In the genomic region with DNA sequence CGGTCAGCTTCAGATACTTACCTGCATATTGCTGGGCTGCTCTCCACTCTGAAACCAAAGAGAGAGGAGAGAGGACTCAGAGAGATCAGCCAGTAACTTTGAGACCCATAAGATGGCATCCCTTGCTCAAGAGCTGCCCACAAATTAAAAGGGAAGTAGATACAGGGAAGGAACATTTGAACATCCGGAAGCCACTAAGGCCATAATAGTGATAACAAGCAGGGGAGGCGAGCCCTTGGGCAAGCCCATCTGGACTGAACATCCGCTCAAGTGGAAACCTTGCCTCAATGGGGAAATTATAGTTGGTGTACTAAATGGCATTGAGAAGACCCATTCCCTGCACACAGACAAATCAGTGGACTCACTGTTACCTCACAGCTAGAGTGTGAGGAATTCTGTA, we compare ENCODE assay signal across 40 mouse cellular contexts. TPM values are rescaled to one million over a fixed set of nuclear protein-coding genes. Genes with fewer than 3 reads are reported as not detected.
DNase-seq lines count a peak whose midpoint lies in the region; ATAC-seq lines count a peak whose summit lies in the region.
"Had no signal": no experiment of that assay in that cellular context is flagged by ENCODE, and none has a peak within 500 bp of the region (broad histone marks: within the 10 kb centered on the region; RNA-seq: fewer than 3 reads in every experiment).

No protein-coding gene starts in this region.

- H3K4me2 ChIP-seq in kidney, embryonic 16.5 days (replicated peaks; ENCODE audit: low read depth, low read length) = no peak overlapping the region
- H3K4me2 ChIP-seq in forebrain, embryonic 15.5 days (replicated peaks) = no peak overlapping the region
- H3K4me2 ChIP-seq: heart, embryonic 13.5 days; hindbrain, embryonic 15.5 days; kidney, embryonic 15.5 days; limb, embryonic 13.5 days; liver, embryonic 12.5 days had no signal

- H3K27ac ChIP-seq in kidney, embryonic 16.5 days (ENCODE audit: low read length) = no peak overlapping the region
- no peak overlapping the region for H3K27ac ChIP-seq in forebrain, embryonic 15.5 days (replicated peaks)
- H3K27ac ChIP-seq: heart, adult 2 months; heart, embryonic 13.5 days; hindbrain, embryonic 10.5 days; hindbrain, embryonic 15.5 days; kidney, embryonic 15.5 days; limb, embryonic 13.5 days; liver, embryonic 12.5 days had no signal

- 97% methylated on average over 4 of the region's 4 CpGs for WGBS in kidney, embryonic 16.5 days
- 93% methylated on average over 4 of the region's 4 CpGs for WGBS in forebrain, embryonic 15.5 days

- peak overlapping the region; percentile 64 for H3K4me3 ChIP-seq in megakaryocyte, embryonic 14.5 days (replicated peaks)
- H3K4me3 ChIP-seq in kidney, embryonic 16.5 days (ENCODE audit: low read length) = no peak overlapping the region
- H3K4me3 ChIP-seq in forebrain, embryonic 15.5 days = no peak overlapping the region
- H3K4me3 ChIP-seq: erythroblast, embryonic 14.5 days; heart, adult 2 months; heart, embryonic 13.5 days; hindbrain, embryonic 10.5 days; hindbrain, embryonic 15.5 days; kidney, embryonic 15.5 days; limb, embryonic 13.5 days; liver, embryonic 12.5 days had no signal

- H3K36me3 ChIP-seq in megakaryocyte, embryonic 14.5 days (replicated peaks; ENCODE audit: low read length) = peaks cover 49% of the 10 kb centered on the region
- no peaks in the 10 kb centered on the region for H3K36me3 ChIP-seq in kidney, embryonic 16.5 days (ENCODE audit: insufficient read depth, low read length)
- no peaks in the 10 kb centered on the region for H3K36me3 ChIP-seq in forebrain, embryonic 15.5 days
- H3K36me3 ChIP-seq: heart, embryonic 13.5 days; hindbrain, embryonic 10.5 days; hindbrain, embryonic 15.5 days; kidney, embryonic 15.5 days; limb, embryonic 13.5 days; liver, embryonic 12.5 days had no signal

- H3K9ac ChIP-seq in kidney, embryonic 16.5 days (replicated peaks; ENCODE audit: low read length) = no peak overlapping the region
- no peak overlapping the region for H3K9ac ChIP-seq in forebrain, embryonic 15.5 days (replicated peaks)
- H3K9ac ChIP-seq: forebrain, postnatal 0 days; heart, embryonic 13.5 days; hindbrain, embryonic 15.5 days; kidney, embryonic 15.5 days; limb, embryonic 13.5 days; liver, embryonic 12.5 days had no signal

- ATAC-seq in kidney, embryonic 16.5 days (ENCODE audit: low FRiP score, low TSS enrichment) = no peak
- no peak for ATAC-seq in forebrain, embryonic 15.5 days (replicated peaks)
- ATAC-seq: activated CD4-positive, CD25-positive, alpha-beta regulatory T cell, adult 4 months; CD4-positive, CD25-positive, alpha-beta regulatory T cell, adult 4 months; forebrain, postnatal 0 days; inflammation-experienced regulatory T-cells, adult 6 months; liver, embryonic 12.5 days; lung, postnatal 0 days had no signal

- H3K27me3 ChIP-seq in megakaryocyte, embryonic 14.5 days (replicated peaks) = no peaks in the 10 kb centered on the region
- peaks cover 10% of the 10 kb centered on the region; the same call in 1 of the 2 replicates for H3K27me3 ChIP-seq in kidney, embryonic 16.5 days (ENCODE audit: insufficient read depth, low read length)
- H3K27me3 ChIP-seq in forebrain, embryonic 15.5 days = peaks cover 10% of the 10 kb centered on the region

- H3K4me1 ChIP-seq in megakaryocyte, embryonic 14.5 days = peaks cover 69% of the 10 kb centered on the region
- peaks cover 5% of the 10 kb centered on the region; the same call in 1 of the 2 replicates for H3K4me1 ChIP-seq in kidney, embryonic 16.5 days (ENCODE audit: insufficient read depth, low read length)
- H3K4me1 ChIP-seq in forebrain, embryonic 15.5 days = peaks cover 8% of the 10 kb centered on the region; the same call in 1 of the 2 replicates

- peaks cover 38% of the 10 kb centered on the region for H3K9me3 ChIP-seq in megakaryocyte, embryonic 14.5 days
- H3K9me3 ChIP-seq in kidney, embryonic 16.5 days (ENCODE audit: low read length) = peaks cover 4% of the 10 kb centered on the region; the same call in 1 of the 2 replicates
- no peaks in the 10 kb centered on the region for H3K9me3 ChIP-seq in forebrain, embryonic 15.5 days
- H3K9me3 ChIP-seq: hindbrain, embryonic 15.5 days had no signal

- peak; percentile 5 for DNase-seq in lung, postnatal 25 days (ENCODE audit: low spot score)
- DNase-seq in lung, postnatal 4 days = no peak
- peak; percentile 37 for DNase-seq in c-Kit-positive CD71-negative TER-119-negative erythroid progenitor cells, embryonic 14.5 days (ENCODE audit: low read depth)
- no peak for DNase-seq in adrenal gland, adult 18-20 months (ENCODE audit: low spot score in 2 of 2)
- DNase-seq: adrenal gland, postnatal 10 days; cerebellum, adult 18-20 months; cerebellum, postnatal 10 days; forebrain, postnatal 0 days; gastrocnemius, postnatal 14 days; heart, adult 2 months; heart, postnatal 10 days; kidney, adult 11 months; kidney, postnatal 36 days; lung, adult 18-20 months; midbrain, embryonic 14.5 days; right cerebral cortex, adult 18-20 months had no signal

RNA-seq across cellular contexts. Expression of a gene that starts 16.4 kb away (rescaled TPM):
- polyA plus RNA-seq in megakaryocyte, embryonic 14.5 days (2012; ENCODE audit: insufficient read depth, low replicate concordance) = 7.0 and 7.1 TPM in 2 replicates
- polyA plus RNA-seq in kidney, embryonic 16.5 days (2015; fragmentation: Nextera tagmentation; extraction: Ambion mirVana) = 4.4 and 4.6 TPM in 2 replicates
- 0.09 TPM in 1 of 2 replicates, not detected in the other for polyA plus RNA-seq in forebrain, embryonic 15.5 days (2015; fragmentation: Nextera tagmentation; extraction: Ambion mirVana)
- 10 to 100 TPM; 26.2 to 32.8 TPM for total RNA-seq in adrenal gland, adult 18-20 months (2021)
- total RNA-seq: layer of hippocampus, adult 8-10 months; layer of hippocampus, postnatal 25 days; left cerebral cortex, postnatal 36 days had no signal
- polyA plus RNA-seq: activated CD4-positive, CD25-positive, alpha-beta regulatory T cell, adult 4 months; cortical plate, adult 2 months; erythroblast, embryonic 14.5 days; hindbrain, embryonic 10.5 days; midbrain, embryonic 14.5 days had no signal

RNA-seq across cellular contexts. Expression of a gene that starts 16.4 kb away (rescaled TPM):
- not detected in 2 replicates for polyA plus RNA-seq in megakaryocyte, embryonic 14.5 days (2012; ENCODE audit: insufficient read depth, low replicate concordance)
- not detected in 2 replicates for polyA plus RNA-seq in kidney, embryonic 16.5 days (2015; fragmentation: Nextera tagmentation; extraction: Ambion mirVana)
- not detected in 2 replicates for polyA plus RNA-seq in forebrain, embryonic 15.5 days (2015; fragmentation: Nextera tagmentation; extraction: Ambion mirVana)
- not detected for total RNA-seq in adrenal gland, adult 18-20 months (2021)
- total RNA-seq: adrenal gland, postnatal 10 days; forebrain, postnatal 0 days; gastrocnemius, postnatal 14 days; heart, adult 2 months; heart, postnatal 10 days; layer of hippocampus, adult 8-10 months; layer of hippocampus, postnatal 25 days; left cerebral cortex, adult 8-10 months; left cerebral cortex, postnatal 36 days had no signal
- polyA plus RNA-seq: activated CD4-positive, CD25-positive, alpha-beta regulatory T cell, adult 4 months; CD4-positive, CD25-positive, alpha-beta regulatory T cell, adult 4 months; cortical plate, adult 2 months; embryonic facial prominence, embryonic 14.5 days; erythroblast, embryonic 14.5 days; forebrain, embryonic 11.5 days; forebrain, postnatal 0 days; heart, adult 2 months; heart, embryonic 13.5 days; hindbrain, embryonic 10.5 days; hindbrain, embryonic 15.5 days; inflammation-experienced regulatory T-cells, adult 6 months; kidney, embryonic 15.5 days; limb, embryonic 13.5 days; liver, embryonic 12.5 days; lung, postnatal 0 days; midbrain, embryonic 14.5 days; neural tube, embryonic 11.5 days; stomach, embryonic 14.5 days; testis, adult 2 months had no signal

RNA-seq across cellular contexts. Expression of a gene that starts 28.5 kb away (rescaled TPM):
- not detected in 2 replicates for polyA plus RNA-seq in megakaryocyte, embryonic 14.5 days (2012; ENCODE audit: insufficient read depth, low replicate concordance)
- not detected in 2 replicates for polyA plus RNA-seq in kidney, embryonic 16.5 days (2015; fragmentation: Nextera tagmentation; extraction: Ambion mirVana)
- not detected in 2 replicates for polyA plus RNA-seq in forebrain, embryonic 15.5 days (2015; fragmentation: Nextera tagmentation; extraction: Ambion mirVana)
- total RNA-seq in adrenal gland, adult 18-20 months (2021) = not detected
- total RNA-seq: adrenal gland, postnatal 10 days; forebrain, postnatal 0 days; gastrocnemius, postnatal 14 days; heart, adult 2 months; heart, postnatal 10 days; layer of hippocampus, adult 8-10 months; layer of hippocampus, postnatal 25 days; left cerebral cortex, adult 8-10 months; left cerebral cortex, postnatal 36 days had no signal
- polyA plus RNA-seq: CD4-positive, CD25-positive, alpha-beta regulatory T cell, adult 4 months; cortical plate, adult 2 months; erythroblast, embryonic 14.5 days; forebrain, embryonic 11.5 days; forebrain, postnatal 0 days; heart, embryonic 13.5 days; hindbrain, embryonic 10.5 days; hindbrain, embryonic 15.5 days; inflammation-experienced regulatory T-cells, adult 6 months; kidney, embryonic 15.5 days; limb, embryonic 13.5 days; liver, embryonic 12.5 days; lung, postnatal 0 days; midbrain, embryonic 14.5 days; neural tube, embryonic 11.5 days; stomach, embryonic 14.5 days; testis, adult 2 months had no signal

RNA-seq across cellular contexts. Expression of a gene that starts 32.5 kb away (rescaled TPM):
- polyA plus RNA-seq in megakaryocyte, embryonic 14.5 days (2012; ENCODE audit: insufficient read depth, low replicate concordance) = 1.5 TPM in 1 of 2 replicates, not detected in the other
- 45.6 and 46.3 TPM in 2 replicates for polyA plus RNA-seq in kidney, embryonic 16.5 days (2015; fragmentation: Nextera tagmentation; extraction: Ambion mirVana)
- polyA plus RNA-seq in forebrain, embryonic 15.5 days (2015; fragmentation: Nextera tagmentation; extraction: Ambion mirVana) = 54.7 and 55.1 TPM in 2 replicates
- 10 to 100 TPM; 27.0 to 34.6 TPM for total RNA-seq in adrenal gland, adult 18-20 months (2021)

RNA-seq across cellular contexts. Expression of a gene that starts 55.9 kb away (rescaled TPM):
- not detected in 2 replicates for polyA plus RNA-seq in megakaryocyte, embryonic 14.5 days (2012; ENCODE audit: insufficient read depth, low replicate concordance)
- polyA plus RNA-seq in kidney, embryonic 16.5 days (2015; fragmentation: Nextera tagmentation; extraction: Ambion mirVana) = 0.12 TPM in 1 of 2 replicates, not detected in the other
- not detected in 2 replicates for polyA plus RNA-seq in forebrain, embryonic 15.5 days (2015; fragmentation: Nextera tagmentation; extraction: Ambion mirVana)
- total RNA-seq in adrenal gland, adult 18-20 months (2021) = 1 to 10 TPM; 1.2 to 4.1 TPM
- total RNA-seq: layer of hippocampus, adult 8-10 months; layer of hippocampus, postnatal 25 days; left cerebral cortex, adult 8-10 months; left cerebral cortex, postnatal 36 days had no signal
- polyA plus RNA-seq: cortical plate, adult 2 months; erythroblast, embryonic 14.5 days; forebrain, embryonic 11.5 days; heart, embryonic 13.5 days; hindbrain, embryonic 10.5 days; hindbrain, embryonic 15.5 days; kidney, embryonic 15.5 days; liver, embryonic 12.5 days; lung, postnatal 0 days; midbrain, embryonic 14.5 days; neural tube, embryonic 11.5 days; stomach, embryonic 14.5 days; testis, adult 2 months had no signal

Comparison
In these comparisons a context has a peak if more than half of its experiments do, and no peak if none do; other contexts are left out.
1. DNase-seq: peak in lung, postnatal 25 days (single experiment) and c-Kit-positive CD71-negative TER-119-negative erythroid progenitor cells, embryonic 14.5 days (single experiment); none in lung, postnatal 4 days (0 of 2) and adrenal gland, adult 18-20 months (0 of 2).